Mouse (Mus musculus) megakaryocyte, embryonic 14.5 days (primary cell): ENCODE results near the gene Obsl1. TPM values are rescaled to one million over a fixed set of nuclear protein-coding genes. Genes with fewer than 3 reads are reported as not detected.
A peak's percentile ranks its signal among the peaks of the same experiment; 100 is the strongest.

Experiments
- H3K27me3 ChIP-seq: replicated peaks from 2 replicates; pipeline ENCODE3; 2012; ENCODE audit warnings: inconsistent platforms
- H3K36me3 ChIP-seq: replicated peaks from 2 replicates; pipeline ENCODE3; 2012; ENCODE audit warnings: low read length, inconsistent platforms, mixed read lengths
- H3K4me1 ChIP-seq: 2 replicates; pipeline ENCODE4 v1.6.1; 2012; ENCODE audit warnings: inconsistent platforms
- H3K4me3 ChIP-seq: replicated peaks from 2 replicates; pipeline ENCODE3; 2012; ENCODE audit warnings: moderate library complexity, mild to moderate bottlenecking, inconsistent platforms
- H3K9me3 ChIP-seq: 2 replicates; pipeline ENCODE4 v1.6.1; 2012; ENCODE audit warnings: inconsistent platforms
- FLI1 ChIP-seq: IDR thresholded peaks from 2 replicates; pipeline ENCODE4 v1.6.1; 2012; ENCODE audit warnings: low read length, inconsistent platforms, mixed read lengths
- GATA1 ChIP-seq: IDR thresholded peaks from 3 replicates; pipeline ENCODE4 v1.6.1; 2012; ENCODE audit warnings: mixed read lengths, low read length, inconsistent platforms, borderline replicate concordance
- polyA plus RNA-seq: library from polyadenylated mRNA; stranded (reverse); fragments of >175 nt; gene quantifications from 2 replicates; pipeline ENCODE4 v1.2.3, GENCODE M21; 2012; ENCODE audit warnings: low replicate concordance; ENCODE audit not compliant: insufficient read depth

Obsl1 gene
- polyA plus RNA-seq, 1 experiment: 8.6 TPM

DNA sequence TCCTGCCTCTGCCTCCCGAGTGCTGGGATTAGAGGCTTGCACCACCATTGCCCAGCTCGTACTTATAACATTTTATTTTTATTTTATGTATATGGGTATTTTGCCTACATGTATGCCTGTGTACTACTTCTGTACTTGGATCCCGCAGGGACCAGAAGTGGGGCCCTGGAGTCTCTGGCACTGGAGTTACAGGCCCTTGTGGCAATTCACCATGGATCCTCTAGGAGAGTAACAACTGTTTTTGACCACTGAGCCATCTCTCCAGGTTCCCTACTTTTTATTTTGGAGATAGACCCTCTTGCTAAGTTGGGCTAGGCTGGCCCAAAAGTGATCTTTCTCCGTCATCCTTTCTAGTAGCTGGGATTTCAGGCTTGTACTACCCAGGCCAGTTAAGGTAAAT is 12.2 kb upstream of the Obsl1 start:
- Histone ChIP-seq H3K9me3 (no peaks in the 10 kb centered on the region), H3K4me3 (no peak overlapping the region), H3K4me1 (peaks cover 19% of the 10 kb centered on the region), H3K27me3 (peaks cover 4% of the 10 kb centered on the region), H3K36me3 (no peaks in the 10 kb centered on the region)
- TF ChIP-seq FLI1 (no peak), GATA1 (no peak)

DNA sequence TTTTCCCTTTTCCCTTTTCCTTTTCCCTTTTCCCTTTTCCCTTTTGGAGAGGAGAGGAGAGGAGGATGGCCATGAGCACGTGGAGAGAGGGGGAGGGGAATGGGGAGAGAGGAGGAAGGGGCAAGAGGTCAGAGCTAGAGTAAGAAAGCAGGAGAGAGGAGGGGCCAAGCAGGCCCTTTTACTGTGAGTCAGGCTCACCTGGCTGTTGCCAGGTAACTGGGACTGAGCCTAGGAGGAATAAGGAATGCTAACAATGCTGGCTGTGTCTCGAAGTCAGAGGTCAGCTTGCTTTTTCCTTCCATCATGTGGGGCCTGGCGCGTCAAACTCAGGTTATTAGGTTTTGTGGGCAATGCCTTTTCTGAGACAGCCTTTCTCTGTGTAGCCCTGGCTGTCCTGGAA is 11.7 kb upstream of the Obsl1 start:
- Histone ChIP-seq H3K27me3 (peaks cover 7% of the 10 kb centered on the region), H3K4me3 (no peak overlapping the region), H3K9me3 (no peaks in the 10 kb centered on the region), H3K4me1 (peaks cover 19% of the 10 kb centered on the region), H3K36me3 (no peaks in the 10 kb centered on the region)
- TF ChIP-seq GATA1: no peak
- no peak for TF ChIP-seq FLI1

DNA sequence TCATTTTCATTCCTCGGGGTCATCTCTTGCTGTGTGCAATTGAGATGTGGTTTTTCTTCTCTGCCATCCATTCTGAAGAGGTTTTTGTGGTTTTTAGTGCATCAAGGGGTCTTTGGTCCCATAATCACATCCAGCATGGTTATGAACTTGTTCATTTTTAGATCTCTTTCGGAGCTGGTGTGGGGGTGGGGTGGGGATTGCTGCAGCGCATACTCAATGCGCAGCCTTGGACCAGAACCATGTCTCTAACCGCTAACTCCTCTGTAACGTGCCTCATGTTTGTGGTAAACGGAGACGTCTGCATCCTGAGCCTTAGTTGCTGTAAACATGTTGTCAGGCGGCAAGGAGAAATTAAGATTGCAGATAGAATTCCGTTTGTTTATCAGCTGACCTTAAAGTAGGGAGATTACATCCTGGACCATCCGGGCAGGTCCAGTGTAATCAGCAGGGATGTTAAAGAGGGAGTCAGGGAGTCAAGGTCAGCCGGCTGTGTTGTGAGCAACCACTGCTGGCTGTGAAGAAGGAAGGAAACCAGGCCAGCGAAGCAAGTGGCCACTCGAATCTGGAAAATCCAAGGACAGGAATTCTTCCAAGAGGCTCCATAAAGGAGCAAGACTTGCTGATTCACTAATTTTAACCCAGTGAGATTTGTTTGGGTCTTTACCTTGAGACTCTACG is 10.6 kb upstream of the Obsl1 start:
- Histone ChIP-seq H3K36me3 (no peaks in the 10 kb centered on the region), H3K27me3 (peaks cover 12% of the 10 kb centered on the region), H3K4me1 (peaks cover 12% of the 10 kb centered on the region), H3K4me3 (no peak overlapping the region), H3K9me3 (no peaks in the 10 kb centered on the region)
- TF ChIP-seq FLI1 (no peak), GATA1 (no peak)

DNA sequence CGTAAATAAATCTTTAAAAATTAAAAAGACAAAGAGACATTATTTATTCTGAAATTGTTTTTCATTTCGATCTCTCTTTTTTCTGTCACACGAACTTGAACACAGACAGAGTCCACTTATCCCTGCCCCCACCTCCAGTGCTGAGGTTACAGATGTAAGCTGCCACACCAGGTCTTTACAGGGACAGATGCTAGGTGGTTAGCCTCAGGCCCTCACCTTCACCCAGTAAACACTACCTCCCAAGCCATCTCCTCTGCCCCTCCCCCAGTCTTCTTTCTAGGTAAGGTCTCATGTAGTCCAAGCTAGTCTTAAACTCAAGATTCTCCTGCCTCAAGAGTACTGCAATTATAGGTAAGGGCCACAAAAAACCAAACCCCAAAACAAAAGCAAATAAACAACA is 6.3 kb upstream of the Obsl1 start:
- Histone ChIP-seq H3K9me3 (no peaks in the 10 kb centered on the region), H3K4me3 (no peak overlapping the region), H3K27me3 (peaks cover 50% of the 10 kb centered on the region), H3K36me3 (no peaks in the 10 kb centered on the region), H3K4me1 (peaks cover 9% of the 10 kb centered on the region)
- TF ChIP-seq GATA1 (no peak), FLI1 (no peak)

DNA sequence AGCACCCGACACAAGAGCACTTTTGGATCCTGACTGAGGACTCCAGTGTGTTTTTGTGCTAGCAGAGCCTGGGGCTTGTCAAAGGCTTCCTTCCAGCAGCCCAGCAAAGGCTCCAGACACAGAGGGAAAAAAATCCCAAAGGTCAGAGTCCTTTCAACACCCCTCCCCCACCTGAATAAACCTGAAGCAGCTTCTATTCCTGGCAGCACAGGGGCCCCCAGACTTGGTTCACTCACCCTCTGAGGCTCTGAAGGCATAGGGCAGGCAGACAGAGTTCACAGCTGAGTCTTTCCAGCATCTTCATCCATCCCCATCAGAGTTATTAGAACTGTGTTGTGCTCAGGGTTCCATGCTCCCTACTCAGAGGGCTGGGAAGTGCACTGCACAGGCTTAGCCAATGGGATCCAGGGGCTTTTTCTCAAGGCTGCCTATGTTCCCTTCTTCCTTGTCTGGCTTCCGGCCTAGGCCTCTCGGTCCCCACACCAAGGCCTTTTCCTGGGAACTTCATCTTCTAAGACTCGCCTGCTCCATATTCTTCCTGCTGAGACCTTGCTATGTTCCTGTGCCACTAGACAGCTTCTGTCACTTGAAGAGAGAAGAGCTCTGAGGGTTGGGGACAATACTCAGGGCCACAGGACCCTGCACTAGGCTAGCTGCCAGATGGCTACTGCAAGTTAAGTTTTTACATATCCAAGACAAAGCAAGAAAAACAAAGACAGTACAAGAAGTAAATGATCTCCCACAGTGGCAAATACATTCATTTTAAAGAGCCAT is 5.4 kb upstream of the Obsl1 start:
- Histone ChIP-seq H3K4me1 (peaks cover 6% of the 10 kb centered on the region), H3K9me3 (no peaks in the 10 kb centered on the region), H3K27me3 (peaks cover 56% of the 10 kb centered on the region), H3K36me3 (no peaks in the 10 kb centered on the region), H3K4me3 (no peak overlapping the region)
- TF ChIP-seq GATA1 (no peak), FLI1 (no peak)

DNA sequence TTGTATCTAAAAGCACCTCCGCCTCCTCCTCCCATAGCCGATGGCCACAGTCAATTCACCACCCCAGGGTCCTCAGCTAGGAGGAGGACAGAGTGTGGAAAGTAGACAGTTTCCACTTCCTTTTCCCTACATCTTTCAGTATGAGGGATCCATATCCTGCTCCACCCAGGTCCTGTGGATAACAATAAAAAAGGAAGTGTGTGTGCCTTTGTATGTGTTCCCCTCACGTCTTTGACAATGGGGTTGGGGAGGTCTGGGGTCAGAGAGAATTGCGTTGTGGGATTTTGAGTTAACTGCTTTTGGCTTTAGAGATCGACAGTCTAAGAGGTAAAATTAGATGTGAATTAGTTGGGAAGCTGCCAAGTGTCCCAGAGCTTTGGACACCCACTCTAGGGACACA is 3.9 kb upstream of the Obsl1 start:
- H3K4me1 ChIP-seq: peaks cover 17% of the 10 kb centered on the region
- H3K9me3 ChIP-seq: no peaks in the 10 kb centered on the region
- no peak overlapping the region for H3K4me3 ChIP-seq
- TF ChIP-seq FLI1 (no peak), GATA1 (no peak)
- peaks cover 69% of the 10 kb centered on the region for H3K27me3 ChIP-seq
- no peaks in the 10 kb centered on the region for H3K36me3 ChIP-seq

DNA sequence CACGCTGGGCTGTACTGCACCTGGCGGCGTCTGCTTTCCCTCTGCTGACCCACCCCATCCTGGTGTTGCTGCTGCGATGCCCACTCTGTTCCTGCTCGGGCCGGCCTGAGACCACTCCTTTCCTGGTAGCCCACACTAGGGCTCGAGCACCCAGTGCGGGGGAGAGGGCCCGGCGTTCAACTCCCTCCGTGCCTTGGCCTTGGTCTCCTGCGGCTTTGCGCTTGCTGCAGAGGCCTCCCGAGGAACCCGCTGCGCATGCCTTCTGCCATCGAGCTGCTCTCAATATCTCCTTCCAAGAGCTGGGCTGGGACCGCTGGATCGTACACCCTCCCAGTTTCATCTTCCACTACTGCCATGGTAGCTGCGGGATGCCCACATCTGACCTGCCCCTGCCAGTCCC is 3.3 kb upstream of the Obsl1 start:
- TF ChIP-seq FLI1: no peak
- Histone ChIP-seq H3K27me3 (peaks cover 75% of the 10 kb centered on the region), H3K9me3 (no peaks in the 10 kb centered on the region), H3K4me1 (peaks cover 18% of the 10 kb centered on the region), H3K4me3 (no peak overlapping the region), H3K36me3 (no peaks in the 10 kb centered on the region)

DNA sequence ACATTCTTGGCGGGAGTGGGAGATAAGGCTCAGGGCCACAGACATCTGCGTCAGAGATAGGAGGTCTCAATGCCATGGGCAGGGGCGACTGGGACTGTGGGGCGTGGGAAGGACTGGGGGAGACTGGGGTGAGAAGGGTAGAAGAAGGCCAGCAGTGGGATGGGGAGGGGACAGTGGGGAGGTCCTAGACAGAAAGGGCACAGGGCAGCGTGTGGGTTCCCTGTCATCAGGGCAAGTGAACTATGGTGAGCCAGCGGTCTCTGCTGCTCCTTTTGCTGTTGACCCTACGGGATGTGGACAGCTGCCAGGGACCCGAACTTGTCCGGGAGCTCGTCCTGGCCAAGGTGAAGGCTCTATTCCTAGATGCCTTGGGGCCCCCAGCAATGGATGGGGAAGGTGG is 754 bp upstream of the Obsl1 start, which contains the start of gene Inha:
Gene Inha, plus strand, starts transcription at position 72 of the 400 bp plus-strand sequence.
- Histone ChIP-seq H3K9me3 (no peaks in the 10 kb centered on the region), H3K4me3 (peak within 1 kb of the TSS; percentile 93), H3K27me3 (peaks cover 88% of the 10 kb centered on the region), H3K4me1 (peaks cover 18% of the 10 kb centered on the region), H3K36me3 (peaks cover 4% of the 10 kb centered on the region)
- no peak for TF ChIP-seq GATA1
- no peak for TF ChIP-seq FLI1

DNA sequence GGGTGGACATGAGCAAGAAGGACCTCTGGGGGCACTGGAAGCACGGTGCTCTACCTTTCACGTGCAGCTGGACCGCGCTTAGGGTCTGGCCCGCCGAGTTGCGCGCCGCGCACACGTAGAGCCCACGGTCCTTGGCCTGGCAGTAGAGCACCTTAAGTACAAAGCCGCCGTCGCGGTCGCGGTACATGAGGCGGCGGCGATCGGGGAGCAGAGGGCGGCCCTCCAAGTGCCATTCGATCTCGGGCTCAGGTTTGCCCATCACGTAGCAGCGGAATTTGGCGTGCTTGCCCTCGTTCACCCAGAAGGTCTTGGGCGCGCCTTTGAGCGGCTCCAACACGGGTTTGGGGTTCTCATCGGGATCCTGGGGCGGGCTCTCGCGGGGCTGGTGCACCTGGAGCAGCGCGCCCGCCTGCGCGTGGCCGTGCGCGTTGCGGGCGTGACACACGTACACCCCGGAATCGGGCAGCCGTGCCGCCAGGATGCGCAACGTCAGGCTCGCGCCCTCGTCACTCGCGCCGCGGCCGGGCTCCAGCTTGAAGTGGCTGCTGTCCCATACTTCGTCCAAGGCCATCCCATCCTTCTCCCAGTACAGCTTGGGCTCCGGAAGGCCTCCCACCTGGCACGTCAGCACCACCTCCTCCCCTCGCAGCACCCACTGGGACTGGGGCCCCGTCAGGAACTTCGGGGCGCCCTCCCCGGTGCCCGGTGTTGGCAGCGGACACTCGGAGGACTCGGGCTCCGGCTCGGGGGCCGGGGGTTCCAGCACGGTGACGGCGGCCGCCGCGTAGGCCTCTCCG is 895 bp downstream of the Obsl1 start:
- H3K27me3 ChIP-seq: peaks cover 83% of the 10 kb centered on the region
- peak overlapping the region; percentile 93 for H3K4me3 ChIP-seq
- H3K4me1 ChIP-seq: peaks cover 18% of the 10 kb centered on the region
- peaks cover 15% of the 10 kb centered on the region for H3K36me3 ChIP-seq
- no peaks in the 10 kb centered on the region for H3K9me3 ChIP-seq
- TF ChIP-seq GATA1 (no peak), FLI1 (no peak)
